Mouse (Mus musculus): ENCODE data around the gene Slc25a29. TPM values are rescaled to one million over a fixed set of nuclear protein-coding genes. Genes with fewer than 3 reads are reported as not detected.

Gene Slc25a29
- polyA plus RNA-seq, 1 experiment from 2014 or later = 1.8 TPM

DNA sequence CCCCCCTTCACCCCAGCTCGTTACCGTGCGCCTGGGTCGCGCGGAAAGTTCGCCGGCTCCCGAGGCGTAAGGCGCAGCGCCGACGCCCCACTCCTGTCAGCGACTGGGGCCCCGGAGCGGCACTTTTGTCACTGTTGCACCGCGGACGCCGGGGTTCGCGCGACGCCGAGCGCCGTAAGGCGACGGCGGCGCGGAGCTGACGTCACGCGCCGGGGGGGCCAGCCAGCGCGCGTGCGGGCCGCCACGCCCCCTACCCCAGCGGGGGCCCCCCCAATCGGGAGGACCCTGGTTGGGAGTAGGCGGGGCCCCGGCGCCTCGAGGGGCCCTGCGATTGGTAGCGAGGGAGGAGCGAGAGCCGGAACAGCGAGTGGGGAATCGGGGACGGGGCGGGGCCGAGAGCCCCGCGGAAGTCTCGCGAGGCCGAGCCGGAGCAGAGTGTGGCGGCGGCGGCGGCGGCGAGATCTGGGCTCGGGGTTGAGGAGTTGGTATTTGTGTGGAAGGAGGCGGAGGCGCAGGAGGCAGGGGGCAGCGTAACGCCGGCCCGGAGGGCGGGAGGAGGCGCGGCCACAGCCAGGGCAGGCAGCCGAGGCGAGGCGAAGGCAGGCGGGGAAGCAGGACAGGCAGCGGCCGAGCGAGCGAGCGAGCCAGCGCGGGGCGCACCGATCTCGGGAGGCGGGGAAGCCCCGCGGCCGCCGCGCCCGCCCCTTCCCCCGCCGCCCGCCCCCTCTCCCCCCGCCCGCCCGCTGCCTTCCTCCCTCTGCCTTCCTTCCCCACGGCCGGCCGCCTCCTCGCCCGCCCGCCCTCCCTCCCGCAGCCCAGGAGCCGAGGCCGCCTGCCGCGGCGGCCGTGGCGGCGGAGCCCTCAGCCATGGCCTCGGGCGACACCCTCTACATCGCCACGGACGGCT is 42.9 kb downstream of the Slc25a29 start, which contains the start of gene Yy1:
Gene Yy1, plus strand, starts transcription at position 428 of the 907 bp plus-strand sequence.
- peak within 1 kb of the TSS; percentile 100 for H3K27ac ChIP-seq (ENCODE audit: low read depth, low read length)
- peak; percentile 57 for TF ChIP-seq CTCF (IDR thresholded peaks at IDR 0.05; ENCODE audit: low read depth)
- H3K4me3 ChIP-seq (ENCODE audit: low read depth, low read length) = peak within 1 kb of the TSS; percentile 99
- ATAC-seq = peak; percentile 93
- H3K9me3 ChIP-seq (ENCODE audit: control insufficient read depth) = no peaks in the 10 kb centered on the region
- H3K4me2 ChIP-seq (replicated peaks; ENCODE audit: low read depth) = peak within 1 kb of the TSS; percentile 70
- H3K9ac ChIP-seq (ENCODE audit: low read depth, low read length) = peak within 1 kb of the TSS; percentile 98
- H3K4me1 ChIP-seq (replicated peaks; ENCODE audit: control insufficient read depth, insufficient read depth, low read length) = 0 out of 2 replicates have a peak, but pooled peaks cover 3% of the 10 kb centered on the region
- no peaks in the 10 kb centered on the region for H3K36me3 ChIP-seq (ENCODE audit: control insufficient read depth, insufficient read depth)
- under 1% methylated on average over 83 of the region's 127 CpGs for WGBS
- H3K27me3 ChIP-seq (replicated peaks; ENCODE audit: control insufficient read depth, insufficient read depth, low read length) = no peaks in the 10 kb centered on the region

GRCm38 (mm10) chr12:108792152-108792545 is 43.5 kb downstream of the Slc25a29 start:
- peak overlapping the region; percentile 100 for H3K27ac ChIP-seq (ENCODE audit: low read depth, low read length)
- H3K27me3 ChIP-seq (replicated peaks; ENCODE audit: control insufficient read depth, insufficient read depth, low read length) = no peaks in the 10 kb centered on the region
- TF ChIP-seq CTCF (IDR thresholded peaks at IDR 0.05; ENCODE audit: low read depth) = peak; percentile 40
- no peaks in the 10 kb centered on the region for H3K9me3 ChIP-seq (ENCODE audit: control insufficient read depth)
- H3K4me2 ChIP-seq (replicated peaks; ENCODE audit: low read depth) = peak overlapping the region; percentile 70
- under 1% methylated on average over 51 of the region's 52 CpGs for WGBS
- ATAC-seq = peak; percentile 29
- peak overlapping the region; percentile 99 for H3K4me3 ChIP-seq (ENCODE audit: low read depth, low read length)
- H3K36me3 ChIP-seq (ENCODE audit: control insufficient read depth, insufficient read depth) = no peaks in the 10 kb centered on the region
- H3K4me1 ChIP-seq (replicated peaks; ENCODE audit: control insufficient read depth, insufficient read depth, low read length) = 0 out of 2 replicates have a peak, but pooled peaks cover 3% of the 10 kb centered on the region
- peak overlapping the region; percentile 84 for H3K9ac ChIP-seq (ENCODE audit: low read depth, low read length)

GRCm38 (mm10) chr12:108787329-108787728 is 48.4 kb downstream of the Slc25a29 start:
- Histone ChIP-seq H3K9me3 (ENCODE audit: control insufficient read depth) (no peaks in the 10 kb centered on the region), H3K4me1 (replicated peaks; ENCODE audit: control insufficient read depth, insufficient read depth, low read length) (0 out of 2 replicates have a peak, but pooled peaks cover 3% of the 10 kb centered on the region), H3K4me2 (replicated peaks; ENCODE audit: low read depth) (no peak overlapping the region), H3K4me3 (ENCODE audit: low read depth, low read length) (no peak overlapping the region), H3K9ac (ENCODE audit: low read depth, low read length) (no peak overlapping the region), H3K36me3 (ENCODE audit: control insufficient read depth, insufficient read depth) (no peaks in the 10 kb centered on the region), H3K27me3 (replicated peaks; ENCODE audit: control insufficient read depth, insufficient read depth, low read length) (no peaks in the 10 kb centered on the region), H3K27ac (ENCODE audit: low read depth, low read length) (no peak overlapping the region)
- ATAC-seq = no peak
- TF ChIP-seq CTCF (IDR thresholded peaks at IDR 0.05; ENCODE audit: low read depth) = no peak
- 76% methylated on average over 2 of the region's 2 CpGs for whole genome bisulfite sequencing

DNA sequence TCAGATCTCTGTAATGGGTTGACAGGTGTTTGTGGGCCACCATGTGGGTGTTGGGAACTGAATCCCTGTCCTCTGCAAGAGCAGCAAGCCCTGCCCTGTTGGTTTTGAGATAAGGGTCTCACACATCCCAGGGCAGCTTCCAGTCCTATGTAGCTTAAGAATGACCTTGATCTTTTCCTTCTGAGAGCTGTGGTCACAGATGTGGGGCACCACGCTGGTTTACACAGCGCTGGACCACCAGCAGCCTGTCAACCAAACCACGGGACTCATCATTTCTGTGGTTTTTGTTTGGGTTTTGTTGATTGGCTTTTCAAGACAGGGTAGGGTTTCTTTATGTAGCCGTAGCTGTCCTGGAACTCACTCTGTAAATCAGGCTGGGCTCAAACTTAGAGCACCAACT is 50.5 kb downstream of the Slc25a29 start:
- ATAC-seq = no peak

GRCm38 (mm10) chr12:108780108-108780877 is 55.4 kb downstream of the Slc25a29 start:
- H3K27me3 ChIP-seq (replicated peaks; ENCODE audit: control insufficient read depth, insufficient read depth, low read length) = no peaks in the 10 kb centered on the region
- no peak overlapping the region for H3K9ac ChIP-seq (ENCODE audit: low read depth, low read length)
- no peak overlapping the region for H3K4me3 ChIP-seq (ENCODE audit: low read depth, low read length)
- no peak for ATAC-seq
- no peak overlapping the region for H3K4me2 ChIP-seq (replicated peaks; ENCODE audit: low read depth)
- H3K36me3 ChIP-seq (ENCODE audit: control insufficient read depth, insufficient read depth) = 0 out of 2 replicates have a peak, but pooled peaks cover 9% of the 10 kb centered on the region
- 96% methylated on average over 7 of the region's 7 CpGs for WGBS
- H3K9me3 ChIP-seq (ENCODE audit: control insufficient read depth) = 0 out of 2 replicates have a peak, but pooled peaks cover 5% of the 10 kb centered on the region
- TF ChIP-seq CTCF (IDR thresholded peaks at IDR 0.05; ENCODE audit: low read depth) = no peak
- H3K4me1 ChIP-seq (replicated peaks; ENCODE audit: control insufficient read depth, insufficient read depth, low read length) = no peaks in the 10 kb centered on the region
- no peak overlapping the region for H3K27ac ChIP-seq (ENCODE audit: low read depth, low read length)

More for the DNA sequence above, 50.5 kb downstream of the Slc25a29 start:
- Histone ChIP-seq H3K9me3 (ENCODE audit: control insufficient read depth) (no peaks in the 10 kb centered on the region), H3K27ac (ENCODE audit: low read depth, low read length) (no peak overlapping the region), H3K4me1 (replicated peaks; ENCODE audit: control insufficient read depth, insufficient read depth, low read length) (no peaks in the 10 kb centered on the region), H3K27me3 (replicated peaks; ENCODE audit: control insufficient read depth, insufficient read depth, low read length) (no peaks in the 10 kb centered on the region), H3K4me2 (replicated peaks; ENCODE audit: low read depth) (no peak overlapping the region), H3K9ac (ENCODE audit: low read depth, low read length) (no peak overlapping the region), H3K36me3 (ENCODE audit: control insufficient read depth, insufficient read depth) (no peaks in the 10 kb centered on the region), H3K4me3 (ENCODE audit: low read depth, low read length) (no peak overlapping the region)
- 86% methylated on average over 4 of the region's 4 CpGs for WGBS
- no peak for TF ChIP-seq CTCF (IDR thresholded peaks at IDR 0.05; ENCODE audit: low read depth)

MicroRNAs within 50 kb of the gene (microRNA counts, 519-probe panel; counts per million panel counts)
- microRNA mmu-miR-345-3p (not detected), microRNA mmu-miR-345-5p (3,299 counts per million, percentile 38 among the panel's probes with 10 or more counts)

Small RNA genes lying within 50 kb of the gene (microRNA-seq; reads per million reads assigned to microRNA genes)
- gene Mir345 = 85.6 reads per million, percentile 46 among the genes with 10 or more reads in this experiment

Other genes starting within 250 kb of the Slc25a29 start
- gene Degs2, start 133.6 kb downstream of the Slc25a29 start, polyA plus RNA-seq (2015; fragmentation: Nextera tagmentation; extraction: Ambion mirVana) = 264 and 273 TPM in 2 replicates
- gene Yy1, start 42.9 kb downstream of the Slc25a29 start, polyA plus RNA-seq (2015; fragmentation: Nextera tagmentation; extraction: Ambion mirVana) = 10.3 and 10.9 TPM in 2 replicates
- 4.7 and 5.1 TPM in 2 replicates for gene Slc25a47, start 163 bp upstream of the Slc25a29 start, polyA plus RNA-seq (2015; fragmentation: Nextera tagmentation; extraction: Ambion mirVana)
- 2.7 and 2.9 TPM in 2 replicates for gene Wdr25, start 57.7 kb upstream of the Slc25a29 start, polyA plus RNA-seq (2015; fragmentation: Nextera tagmentation; extraction: Ambion mirVana)
- gene Wars, start 58.3 kb upstream of the Slc25a29 start, polyA plus RNA-seq (2015; fragmentation: Nextera tagmentation; extraction: Ambion mirVana) = 34.5 and 36.5 TPM in 2 replicates
- gene Begain, start 232.3 kb upstream of the Slc25a29 start, polyA plus RNA-seq (2015; fragmentation: Nextera tagmentation; extraction: Ambion mirVana) = 1.6 and 1.8 TPM in 2 replicates

Data from intestine, postnatal 0 days (tissue).